Mouse (Mus musculus) heart, adult 9 months (tissue): Measurements from ENCODE around the gene Rnf168.
"Not testable (repeated sequence)": the region's sequence is repeated elsewhere in the genome, so short reads cannot be mapped to it uniquely, and the experiment has no call there.

Source experiments
- DNase-seq, 2 experiments: peaks; one replicate each; pipeline ENCODE4 v3.0.0; 2022; ENCODE audit warnings: low spot score in 2 of 2

Gene Rnf168

DNA sequence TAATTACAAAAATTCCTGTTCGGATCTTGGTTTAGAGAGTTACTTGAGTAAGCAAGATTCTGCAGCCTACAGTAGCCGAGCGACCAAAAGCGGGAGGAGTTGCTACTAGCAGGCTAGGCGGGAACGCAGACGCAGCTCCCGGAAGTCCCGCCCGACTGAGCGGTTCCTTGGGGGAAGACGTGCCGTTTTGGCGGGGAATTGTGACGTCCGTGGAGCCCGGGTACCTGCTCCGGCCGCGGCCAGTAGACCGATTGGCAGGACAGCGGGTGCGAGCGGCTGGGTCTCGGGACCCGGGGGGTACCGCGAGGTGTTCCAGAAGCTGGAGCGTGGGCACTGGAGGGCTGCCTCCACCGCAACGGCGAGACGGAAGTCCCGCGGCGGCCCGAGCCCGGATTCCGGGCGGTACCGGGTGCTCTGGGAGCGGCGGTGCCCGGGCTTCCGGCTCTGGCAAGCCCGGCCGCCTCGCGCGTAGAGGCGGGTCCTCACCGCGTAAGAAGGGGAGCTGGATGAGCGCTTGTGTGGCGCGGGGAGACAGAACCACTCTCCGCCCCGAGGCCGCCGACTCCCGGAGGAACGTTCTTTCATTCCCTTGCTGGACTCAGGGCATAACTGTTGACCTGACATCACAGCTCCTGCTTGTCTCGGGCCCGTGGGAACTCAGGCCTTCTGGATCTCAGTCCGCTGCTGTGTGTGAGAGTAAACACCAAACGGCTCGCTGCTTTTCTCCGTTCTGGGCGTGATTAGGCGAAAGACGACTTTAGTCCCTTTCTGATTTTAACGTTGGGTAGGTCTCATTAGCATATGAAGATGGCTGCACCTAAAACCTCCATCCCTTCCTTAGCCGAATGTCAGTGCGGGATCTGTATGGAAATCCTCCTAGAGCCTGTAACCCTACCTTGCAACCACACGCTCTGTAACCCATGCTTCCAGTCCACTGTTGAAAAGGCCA lies at the start of gene Rnf168:
Gene Rnf168, plus strand, starts transcription at position 152 of the 949 bp plus-strand sequence.
- peak; percentile 91 to 93 for DNase-seq

DNA sequence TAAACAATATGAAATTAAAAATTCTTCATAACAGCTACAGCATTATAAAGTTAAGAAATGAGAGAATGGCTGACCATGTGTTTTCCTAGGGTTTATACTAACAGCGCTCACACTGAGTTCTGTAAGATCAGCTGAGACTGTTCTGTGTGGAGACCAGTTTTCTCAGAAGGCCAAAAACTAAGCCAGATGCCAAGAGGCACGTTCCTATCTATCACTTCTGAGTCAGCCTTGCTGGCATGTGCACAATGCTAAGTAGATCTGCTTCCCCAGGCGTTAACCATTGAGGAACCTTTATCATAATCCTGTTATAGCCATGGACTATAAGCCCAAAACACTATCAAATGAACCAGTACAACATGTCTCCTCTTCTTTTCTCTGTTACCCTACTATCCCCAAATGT lies 45.2 kb upstream of the Rnf168 start:
- DNase-seq: peak in 1 of 2 experiments; percentile 23

- DNase-seq: peak; percentile 32 to 42
Measured at GRCm38 (mm10) chr16:32237930-32238680, 39.2 kb upstream of the Rnf168 start.

- DNase-seq: no peak
Measured at GRCm38 (mm10) chr16:32239428-32240312, 37.6 kb upstream of the Rnf168 start.

DNA sequence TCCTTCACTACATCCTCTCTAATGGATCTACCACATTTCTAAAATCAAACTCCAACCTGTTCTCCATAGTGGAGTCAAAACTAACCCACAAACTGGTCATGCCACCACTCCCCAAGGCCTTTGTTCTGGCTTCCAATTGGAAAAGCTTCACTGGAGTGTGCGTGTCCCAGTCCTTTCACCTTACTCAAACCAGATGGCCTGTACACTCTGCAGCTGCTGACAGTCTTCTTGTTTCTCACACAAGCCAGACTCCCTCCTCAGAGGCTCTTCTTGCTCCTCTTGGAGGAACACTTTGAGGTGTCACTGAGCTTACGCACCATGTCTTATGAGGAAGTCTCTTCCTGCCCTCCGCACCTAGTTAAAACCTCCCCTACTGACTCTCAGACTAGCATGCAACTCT lies 33.4 kb upstream of the Rnf168 start:
- no peak for DNase-seq

DNA sequence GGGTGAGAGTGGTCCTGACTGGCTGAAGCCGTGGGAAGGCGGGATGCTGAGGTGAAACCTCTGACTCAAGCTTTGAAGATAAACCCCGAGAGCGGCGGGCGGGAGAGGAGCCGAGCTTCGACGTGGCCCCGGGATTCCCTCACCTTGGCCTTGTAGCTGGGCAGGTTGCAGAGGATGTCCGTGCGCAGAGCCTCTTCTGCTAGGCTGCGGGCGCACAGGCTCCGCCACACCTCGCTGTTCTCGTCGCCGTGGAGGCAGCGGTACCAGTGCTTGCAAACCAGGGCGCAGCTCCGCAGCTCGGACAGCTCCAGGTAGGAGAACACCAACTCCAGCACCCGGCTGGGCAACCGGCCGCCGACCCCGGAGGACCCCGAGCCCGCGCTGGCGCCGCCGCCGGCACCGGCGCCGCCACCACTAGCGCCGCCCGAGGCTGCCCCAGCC lies 30.9 kb upstream of the Rnf168 start:
- DNase-seq: peak; percentile 30 to 37

DNA sequence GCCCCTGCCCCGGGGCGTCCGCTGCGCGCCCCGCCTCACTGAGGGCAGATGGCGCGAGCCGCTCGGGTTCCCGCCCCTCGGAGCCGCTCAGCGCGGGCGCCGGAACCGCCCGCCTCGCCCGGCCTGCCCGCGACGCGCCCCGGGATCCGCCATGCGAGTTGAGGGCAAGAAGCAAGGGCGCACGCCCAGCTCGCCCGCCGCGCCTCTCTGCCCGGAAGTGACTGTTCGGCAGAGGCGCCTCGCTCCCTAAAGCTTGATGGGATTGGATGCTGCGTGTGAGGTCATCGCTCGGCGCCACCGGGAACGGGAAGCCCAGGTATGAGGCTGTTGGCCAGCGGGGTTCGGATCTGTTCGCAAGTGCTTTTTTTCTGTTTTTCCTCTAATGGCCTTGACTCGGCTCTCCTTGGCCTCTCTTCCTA lies 30.3 kb upstream of the Rnf168 start, which contains the start of the genes Fbxo45 and Wdr53:
Gene Fbxo45, minus strand, starts transcription at position 207 of the 419 bp plus-strand sequence.
Gene Wdr53, plus strand, starts transcription at position 276 of the 419 bp plus-strand sequence.
- DNase-seq: peak; percentile 97 to 98

DNA sequence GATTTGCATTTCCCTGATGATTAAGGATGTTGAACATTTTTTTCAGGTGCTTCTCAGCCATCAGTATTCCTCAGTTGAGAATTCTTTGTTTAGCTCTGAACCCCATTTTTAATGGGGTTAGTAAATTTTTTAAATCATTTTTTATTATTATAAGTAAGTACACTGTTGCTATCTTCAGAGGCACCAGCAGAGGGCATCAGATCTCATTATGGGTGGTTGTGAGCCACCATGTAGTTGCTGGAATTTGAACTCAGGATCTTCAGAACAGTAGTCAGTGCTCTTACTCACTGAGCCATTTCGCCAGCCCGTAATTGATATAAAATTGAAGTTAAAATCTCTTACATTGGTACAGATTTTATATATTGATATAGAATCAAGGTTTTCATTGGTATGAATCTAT lies 13.0 kb upstream of the Rnf168 start:
- DNase-seq: peak in 1 of 2 experiments; percentile 12

DNA sequence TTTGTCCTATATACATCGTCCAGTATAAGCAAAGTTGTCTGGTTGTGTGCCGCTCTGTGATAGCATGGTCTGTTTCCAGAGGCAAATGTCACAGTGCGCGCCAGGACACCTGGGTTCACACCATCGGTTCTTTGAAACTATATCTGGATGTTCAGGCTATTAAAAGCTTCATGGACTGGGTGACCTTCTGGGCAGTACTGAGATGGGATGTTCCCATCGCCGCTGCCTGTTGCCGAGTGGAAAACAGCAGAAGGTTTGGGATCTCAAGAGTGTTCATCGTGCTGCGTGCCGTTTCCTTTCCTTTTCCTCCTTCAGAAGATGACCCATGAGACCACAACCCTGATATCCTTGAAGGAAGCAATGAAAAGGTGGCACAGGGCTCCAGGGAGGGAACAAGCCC lies 6.0 kb upstream of the Rnf168 start, which contains the start of gene Smco1:
Gene Smco1, plus strand, starts transcription at position 178 of the 400 bp plus-strand sequence.
- peak; percentile 56 to 61 for DNase-seq

GRCm38 (mm10) chr16:32273338-32273737 lies 3.9 kb upstream of the Rnf168 start:
- DNase-seq: no peak

DNA sequence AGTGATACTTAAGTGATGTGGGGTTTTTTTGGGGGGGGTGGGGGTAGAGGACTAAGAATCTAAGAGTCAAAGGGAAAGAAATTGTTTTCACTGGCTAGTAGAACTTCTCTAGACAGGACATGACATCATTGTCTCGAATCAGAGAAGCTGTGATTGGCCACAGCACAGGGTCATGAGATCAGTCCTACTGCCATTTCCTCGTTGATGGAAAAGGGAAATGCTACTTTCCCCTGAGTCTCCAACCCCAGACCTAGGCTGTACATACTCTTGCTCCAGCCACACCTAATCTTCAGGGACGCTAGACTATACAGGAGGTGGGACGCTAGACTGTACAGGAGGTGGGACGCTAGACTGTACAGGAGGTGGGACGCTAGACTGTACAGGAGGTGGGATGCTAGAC lies 2.2 kb upstream of the Rnf168 start:
- DNase-seq: no peak

- no peak for DNase-seq
Measured at GRCm38 (mm10) chr16:32275830-32276229, 1.4 kb upstream of the Rnf168 start.

DNA sequence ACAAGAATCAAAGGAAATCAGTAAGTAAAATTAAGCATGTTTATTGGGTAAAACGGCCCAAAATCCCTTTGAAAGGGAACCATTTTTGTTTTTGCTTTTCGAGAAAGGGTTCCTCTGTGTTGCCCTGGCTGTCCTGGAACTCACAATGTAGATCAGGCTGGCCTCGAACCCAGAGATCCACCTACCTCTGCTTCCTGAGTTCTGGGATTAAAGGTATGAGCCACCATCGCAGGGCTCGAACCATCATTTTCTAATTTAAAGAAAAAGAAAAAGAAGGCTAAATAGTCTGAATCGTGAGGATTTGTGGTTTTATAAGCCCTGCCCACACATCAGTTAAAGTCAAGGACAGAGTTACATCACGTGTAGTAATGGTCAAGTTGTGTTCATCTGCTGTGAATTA lies 1.1 kb downstream of the Rnf168 start:
- no peak for DNase-seq

- DNase-seq: no peak
Measured at GRCm38 (mm10) chr16:32280211-32280610, 3.0 kb downstream of the Rnf168 start.

DNA sequence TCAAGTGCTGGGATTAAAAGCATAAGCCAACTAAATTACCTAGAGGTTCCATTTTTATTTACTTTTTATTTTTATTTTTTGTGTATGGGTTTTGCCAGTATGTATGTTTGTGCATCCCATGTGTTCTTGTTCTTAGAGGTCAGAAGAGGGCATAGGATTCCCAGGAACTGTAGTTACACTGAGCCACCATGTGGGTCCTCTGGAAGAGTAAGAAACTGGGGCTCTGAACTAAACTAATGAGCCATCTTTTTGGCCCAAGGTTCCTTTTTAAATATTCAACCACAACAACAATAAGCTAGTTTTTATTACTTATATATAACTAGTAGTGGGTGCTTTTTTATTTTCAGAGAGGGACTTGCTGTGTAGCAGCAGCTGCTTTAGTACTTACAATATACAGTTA lies 5.3 kb downstream of the Rnf168 start:
- DNase-seq: no peak

- no peak for DNase-seq
Measured at GRCm38 (mm10) chr16:32291821-32292220, 14.6 kb downstream of the Rnf168 start.

DNA sequence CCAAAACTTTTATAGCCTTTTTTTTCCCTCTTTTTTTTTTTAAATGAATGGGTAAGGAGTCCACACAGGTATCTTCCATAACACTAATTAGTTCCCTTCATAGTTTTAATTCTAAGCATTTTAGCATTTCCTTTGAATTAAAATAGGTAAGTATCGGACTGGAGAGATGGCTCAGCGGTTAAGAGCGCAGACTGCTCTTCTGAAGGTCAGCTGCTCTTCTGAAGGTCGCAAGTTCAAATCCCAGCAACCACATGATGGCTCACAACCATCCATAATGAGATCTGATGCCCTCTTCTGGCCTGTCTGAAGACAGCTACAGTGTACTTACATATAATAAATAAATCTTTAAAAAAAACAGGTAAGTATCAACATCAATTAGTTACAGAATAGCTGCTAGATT lies 22.4 kb downstream of the Rnf168 start:
- DNase-seq: not testable (repeated sequence)

DNA sequence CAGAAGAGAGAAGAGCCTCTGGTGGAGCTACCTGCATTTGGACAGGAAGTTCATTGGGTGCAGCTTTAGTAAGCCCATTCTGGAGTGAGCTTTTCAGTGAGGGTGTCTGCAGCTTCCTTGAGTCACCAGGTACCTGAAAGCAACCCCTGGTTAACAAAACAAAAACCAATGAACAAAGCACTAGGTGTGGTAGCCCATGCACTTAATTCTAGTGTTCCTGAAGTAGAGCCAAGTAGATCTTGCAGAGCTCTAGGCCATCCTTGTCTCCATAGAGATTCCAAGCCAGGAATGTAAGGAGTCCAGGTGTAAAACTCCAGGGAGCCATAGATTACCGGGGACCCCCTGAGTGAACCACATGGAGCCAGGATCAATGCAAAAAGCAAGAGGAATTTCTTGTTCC lies 25.8 kb downstream of the Rnf168 start:
- DNase-seq: no peak

GRCm38 (mm10) chr16:32303886-32304285 lies 26.6 kb downstream of the Rnf168 start:
- no peak for DNase-seq

GRCm38 (mm10) chr16:32311970-32312369 lies 34.7 kb downstream of the Rnf168 start:
- DNase-seq: no peak

DNA sequence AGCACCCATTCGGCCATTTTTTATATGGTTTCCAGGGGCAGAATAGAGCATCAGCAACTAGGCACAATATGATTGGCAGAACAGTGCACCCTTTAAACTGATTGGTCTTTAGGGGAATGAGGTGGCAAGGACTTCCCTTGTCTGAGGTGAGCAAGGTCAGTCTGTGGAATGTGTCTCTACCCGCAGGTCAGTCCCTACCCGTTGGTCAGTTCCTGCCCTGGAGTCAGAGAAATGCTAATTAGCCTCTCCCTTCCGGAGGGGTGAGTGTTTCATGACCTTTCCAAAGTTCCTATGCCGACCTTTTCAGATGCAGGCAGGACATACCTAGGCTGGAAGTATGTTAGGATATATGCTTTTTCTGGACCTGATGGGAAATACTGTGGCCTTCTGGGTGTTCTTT lies 35.1 kb downstream of the Rnf168 start:
- no peak for DNase-seq
